Mouse (Mus musculus) hindbrain, postnatal 0 days (tissue): ENCODE data around the gene Nectin2. TPM values are rescaled to one million over a fixed set of nuclear protein-coding genes. Genes with fewer than 3 reads are reported as not detected.

Source experiments
- ATAC-seq: fragments of 200-750 bp; cut with Nextera tagmentation; 2 replicates; pipeline ENCODE4 v1.8.0; 2017; ENCODE audit warnings: mild to moderate bottlenecking, moderate TSS enrichment, moderate library complexity
- DNase-seq: peaks from one replicate; pipeline ENCODE4 v3.0.0-alpha.2; 2015; ENCODE audit warnings: low spot score
- H3K27ac ChIP-seq: fragments of 300-500 bp; sonication (generic); 2 replicates; pipeline ENCODE4 v1.5.1; 2014; ENCODE audit warnings: mild to moderate bottlenecking
- H3K27me3 ChIP-seq: fragments of 300-500 bp; sonication (generic); 2 replicates; pipeline ENCODE4 v1.6.1; 2014; ENCODE audit warnings: low read length, mixed read lengths; ENCODE audit not compliant: insufficient read depth
- H3K36me3 ChIP-seq: fragments of 300-500 bp; sonication (generic); 2 replicates; pipeline ENCODE4 v1.6.1; 2014; ENCODE audit warnings: low read length, mixed read lengths; ENCODE audit not compliant: insufficient read depth
- H3K4me1 ChIP-seq: fragments of 300-500 bp; sonication (generic); 2 replicates; pipeline ENCODE4 v1.6.1; 2014; ENCODE audit warnings: antibody characterized with exemption, low read length, mixed read lengths; ENCODE audit not compliant: insufficient read depth
- H3K4me2 ChIP-seq: fragments of 300-500 bp; sonication (generic); 2 replicates; pipeline ENCODE4 v1.6.1; 2014; ENCODE audit warnings: low read depth, mild to moderate bottlenecking, low read length, moderate library complexity, mixed read lengths
- H3K4me3 ChIP-seq: fragments of 300-500 bp; sonication (generic); 2 replicates; pipeline ENCODE4 v1.5.1; 2014; ENCODE audit warnings: low read length
- H3K9ac ChIP-seq: fragments of 300-500 bp; sonication (generic); replicated peaks from 2 replicates; pipeline ENCODE4 v1.6.1; 2014; ENCODE audit warnings: mild to moderate bottlenecking, low read length, moderate library complexity, mixed read lengths
- H3K9me3 ChIP-seq: fragments of 300-500 bp; sonication (generic); 2 replicates; pipeline ENCODE4 v1.6.1; 2016; ENCODE audit warnings: low read length, mixed read lengths
- CTCF ChIP-seq: IDR thresholded peaks from 2 replicates; pipeline ENCODE4 v1.5.1; 2016; ENCODE audit warnings: antibody characterized with exemption, control low read depth, low read depth
- WGBS: fragments of 180-500 bp; shearing (Covaris S2); extraction: QIAGEN DNeasy Blood & Tissue Kit; methylation state at CpG from one replicate; pipeline ENCODE4 v1.1.7; 2014; 5-methylcytosine and 5-hydroxymethylcytosine counted together
- polyA plus RNA-seq: library from polyadenylated mRNA; unstranded; fragments of >200 nt; fragmentation: Nextera tagmentation; extraction: Ambion mirVana; gene quantifications from 2 replicates; pipeline ENCODE4 v1.2.1, GENCODE M21; 2015
- total RNA-seq: library from RNA; depleted of rRNA; stranded (reverse); fragments of >200 nt; gene quantifications from 2 replicates; pipeline ENCODE4 v1.2.3, GENCODE M21; 2014

Nectin2 gene
- total and polyA plus RNA-seq, 2 experiments from 2014 or later = 57.5 to 76.5 TPM

- no peak overlapping the region; the same call in 1 of the 2 replicates for H3K27ac ChIP-seq
- peak; percentile 77 for ATAC-seq
- H3K9me3 ChIP-seq = no peaks in the 10 kb centered on the region
- no peaks in the 10 kb centered on the region for H3K4me1 ChIP-seq
- H3K9ac ChIP-seq = peak overlapping the region; percentile 33; the same call in 1 of the 2 replicates
- peak overlapping the region; percentile 68 for H3K4me2 ChIP-seq
- no peaks in the 10 kb centered on the region for H3K36me3 ChIP-seq
- H3K4me3 ChIP-seq = peak overlapping the region; percentile 31
- TF ChIP-seq CTCF = peak; percentile 98
- WGBS = under 1% methylated on average over 19 of the region's 19 CpGs
- H3K27me3 ChIP-seq = no peaks in the 10 kb centered on the region
- DNase-seq = peak; percentile 89
These were observed 39.6 kb upstream of the Nectin2 start for GRCm38 (mm10) chr7:19789904-19790347.

- Histone ChIP-seq H3K9ac (no peak overlapping the region), H3K4me2 (no peak overlapping the region), H3K4me1 (no peaks in the 10 kb centered on the region), H3K27me3 (no peaks in the 10 kb centered on the region), H3K9me3 (no peaks in the 10 kb centered on the region; the same call in 1 of the 2 replicates), H3K36me3 (no peaks in the 10 kb centered on the region), H3K4me3 (no peak overlapping the region), H3K27ac (no peak overlapping the region)
- WGBS = 37% methylated on average over 12 of the region's 12 CpGs
- TF ChIP-seq CTCF = no peak
- no peak for ATAC-seq
- DNase-seq = no peak
These were observed 35.7 kb upstream of the Nectin2 start for GRCm38 (mm10) chr7:19785874-19786458.

DNA sequence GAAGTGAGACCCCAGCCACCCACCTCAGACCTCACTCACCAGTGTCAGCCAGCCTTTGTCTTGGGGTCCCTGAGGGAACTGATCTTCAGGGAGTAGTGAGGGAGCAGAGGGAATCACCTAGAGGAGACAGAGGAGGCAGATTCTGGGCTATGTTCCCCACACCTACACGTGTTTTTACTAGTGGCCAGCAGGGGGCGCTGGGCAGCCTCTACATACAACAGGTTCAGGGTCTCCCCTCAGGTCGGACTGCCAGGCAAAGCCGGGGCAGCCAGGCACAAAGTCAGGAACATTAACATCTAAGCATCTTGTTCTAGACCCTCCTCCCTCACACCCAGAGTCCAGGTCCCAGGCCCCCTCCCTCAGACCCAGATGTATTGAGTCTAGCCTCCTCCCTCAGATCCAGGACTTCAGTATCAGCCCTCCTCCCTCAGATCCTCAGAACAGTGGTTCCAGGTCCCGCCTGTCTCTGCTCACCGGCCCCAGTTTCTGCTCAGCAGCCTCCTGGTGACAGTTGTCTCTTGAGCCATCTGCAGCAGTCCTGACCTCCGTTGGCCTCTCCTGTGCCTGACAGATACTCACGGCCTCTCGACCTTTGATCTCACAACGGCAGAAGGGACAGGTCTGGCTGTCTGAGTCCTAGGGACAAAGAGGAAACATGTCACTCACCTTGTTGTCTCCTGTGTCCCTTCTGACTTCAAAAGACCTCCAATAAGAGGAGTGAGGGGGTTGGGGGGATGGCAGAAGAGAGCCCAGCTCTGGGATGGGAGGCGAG, 34.7 kb upstream of the Nectin2 start:
- no peak overlapping the region for H3K4me2 ChIP-seq
- H3K4me1 ChIP-seq = no peaks in the 10 kb centered on the region
- no peak overlapping the region for H3K4me3 ChIP-seq
- H3K27me3 ChIP-seq = no peaks in the 10 kb centered on the region
- WGBS = 38% methylated on average over 11 of the region's 11 CpGs
- H3K36me3 ChIP-seq = no peaks in the 10 kb centered on the region
- ATAC-seq (no peak), DNase-seq (no peak)
- H3K9ac ChIP-seq = no peak overlapping the region
- no peak overlapping the region for H3K27ac ChIP-seq
- TF ChIP-seq CTCF = peak; percentile 55
- no peaks in the 10 kb centered on the region; the same call in 1 of the 2 replicates for H3K9me3 ChIP-seq

DNA sequence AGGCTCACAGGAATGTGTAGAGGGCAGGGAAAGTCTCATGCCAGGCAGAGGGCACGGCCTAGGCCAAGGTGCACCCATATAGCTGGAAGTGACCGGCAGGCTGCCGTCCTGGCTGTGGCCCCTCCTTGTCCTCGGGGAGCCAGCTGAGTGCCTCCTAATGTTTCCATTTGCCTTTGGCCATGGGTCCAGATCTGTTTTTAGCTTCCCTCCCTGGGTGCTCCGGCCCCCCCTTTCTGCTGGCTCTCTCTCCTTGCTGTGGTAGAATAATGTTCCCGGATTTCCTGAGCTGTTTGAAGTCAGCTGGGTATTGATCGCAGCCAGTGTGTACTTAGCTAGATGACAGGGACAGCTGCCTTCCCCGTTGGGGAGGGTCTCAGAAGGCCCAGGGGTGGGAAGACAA, 33.3 kb upstream of the Nectin2 start:
- DNase-seq (no peak), ATAC-seq (no peak)
- Histone ChIP-seq H3K9ac (no peak overlapping the region), H3K4me1 (no peaks in the 10 kb centered on the region), H3K4me3 (no peak overlapping the region), H3K4me2 (no peak overlapping the region), H3K27ac (no peak overlapping the region), H3K36me3 (no peaks in the 10 kb centered on the region), H3K9me3 (no peaks in the 10 kb centered on the region; the same call in 1 of the 2 replicates), H3K27me3 (no peaks in the 10 kb centered on the region)
- 80% methylated on average over 8 of the region's 8 CpGs for WGBS
- no peak for TF ChIP-seq CTCF

DNA sequence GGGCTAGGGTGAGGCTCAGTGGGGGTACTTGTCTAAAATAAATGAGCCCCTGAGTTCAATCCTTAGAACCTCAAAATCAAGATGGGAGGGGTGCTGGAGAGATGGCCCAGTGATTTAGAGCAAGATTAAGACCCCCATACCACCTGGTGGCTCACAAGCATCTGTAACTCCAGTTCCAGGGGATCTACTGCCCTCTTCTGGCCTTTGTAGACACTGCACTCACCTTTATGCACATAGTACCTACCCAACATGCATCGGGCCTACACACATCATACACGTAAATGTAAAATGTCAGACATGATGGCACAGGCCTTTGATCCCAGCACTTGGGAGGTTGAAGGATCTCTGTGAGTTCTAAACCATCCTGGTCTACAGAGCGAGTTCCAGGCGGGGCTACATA, 32.4 kb upstream of the Nectin2 start:
- Histone ChIP-seq H3K9ac (no peak overlapping the region), H3K27ac (no peak overlapping the region), H3K27me3 (no peaks in the 10 kb centered on the region), H3K4me1 (no peaks in the 10 kb centered on the region), H3K36me3 (no peaks in the 10 kb centered on the region), H3K4me2 (no peak overlapping the region), H3K9me3 (no peaks in the 10 kb centered on the region; the same call in 1 of the 2 replicates), H3K4me3 (no peak overlapping the region)
- WGBS = 92% methylated on average over 4 of the region's 4 CpGs
- peak; percentile 43 for DNase-seq
- ATAC-seq = no peak
- peak; percentile 61 for TF ChIP-seq CTCF

DNA sequence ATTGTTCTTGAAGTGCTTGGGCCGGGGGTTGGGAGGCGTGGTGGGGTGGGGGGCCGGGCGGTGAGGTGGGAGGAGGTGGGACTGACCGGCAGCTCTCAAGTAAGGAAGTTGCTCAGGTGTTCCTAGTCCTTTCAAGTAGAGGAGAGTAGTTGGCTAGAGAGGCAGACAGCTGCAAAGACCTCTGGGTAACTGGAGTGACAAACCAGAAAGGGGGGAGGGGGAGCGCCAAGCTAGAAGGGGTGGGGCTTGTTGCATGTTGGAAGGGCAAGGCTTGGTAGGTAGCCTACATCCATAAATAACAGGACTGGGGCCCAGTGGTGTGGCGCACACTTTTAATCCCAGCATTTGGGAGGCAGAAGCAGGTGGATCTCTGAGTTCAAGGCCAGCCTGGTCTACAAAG, 31.5 kb upstream of the Nectin2 start:
- Histone ChIP-seq H3K36me3 (no peaks in the 10 kb centered on the region), H3K4me1 (no peaks in the 10 kb centered on the region), H3K4me3 (no peak overlapping the region), H3K9me3 (no peaks in the 10 kb centered on the region; the same call in 1 of the 2 replicates), H3K9ac (no peak overlapping the region), H3K27ac (no peak overlapping the region), H3K27me3 (no peaks in the 10 kb centered on the region), H3K4me2 (no peak overlapping the region)
- TF ChIP-seq CTCF = no peak
- DNase-seq (no peak), ATAC-seq (no peak)
- 91% methylated on average over 7 of the region's 7 CpGs for WGBS

DNA sequence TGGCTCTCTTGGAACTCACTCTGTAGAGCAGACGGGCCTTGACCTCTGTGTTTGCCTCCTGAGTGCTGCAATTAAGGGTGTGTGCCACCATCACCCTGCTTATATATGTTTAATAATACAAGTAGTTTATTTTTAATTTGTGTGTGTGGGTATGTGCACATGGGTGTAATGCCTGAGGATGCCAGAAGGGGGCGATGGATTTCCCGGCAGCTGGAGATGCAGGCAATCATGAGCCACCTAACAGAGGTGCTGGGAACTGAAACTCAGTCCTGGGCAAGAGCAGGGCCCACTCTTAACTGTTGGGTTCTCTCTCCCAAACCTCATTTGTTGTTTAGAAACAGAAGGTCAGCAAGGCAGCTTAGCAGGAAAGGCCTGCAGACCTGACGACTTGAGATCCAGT, 29.6 kb upstream of the Nectin2 start:
- no peaks in the 10 kb centered on the region for H3K27me3 ChIP-seq
- H3K4me2 ChIP-seq = no peak overlapping the region
- no peaks in the 10 kb centered on the region for H3K36me3 ChIP-seq
- no peak overlapping the region for H3K27ac ChIP-seq
- no peaks in the 10 kb centered on the region for H3K4me1 ChIP-seq
- peak; percentile 34; the same call in 1 of the 2 replicates for TF ChIP-seq CTCF
- WGBS = 77% methylated on average over 4 of the region's 4 CpGs
- H3K9me3 ChIP-seq = no peaks in the 10 kb centered on the region; the same call in 1 of the 2 replicates
- no peak overlapping the region for H3K9ac ChIP-seq
- ATAC-seq (no peak), DNase-seq (no peak)
- no peak overlapping the region for H3K4me3 ChIP-seq
